Mouse (Mus musculus) neural tube, embryonic 14.5 days (tissue): ENCODE measurements at regions not wholly inside any gene's neighbourhood (a gene's known extent, or its start where the extent isn't known, plus 50 kb on each side); places are given as distances from the start of the nearest gene placed in this dataset.

ENCODE experiments used
- ATAC-seq: fragments of 200-750 bp; cut with Nextera tagmentation; 2 replicates; pipeline ENCODE4 v1.8.0; 2017; ENCODE audit warnings: low read depth, mild to moderate bottlenecking, moderate TSS enrichment, moderate library complexity
- H3K27ac ChIP-seq: fragments of 300-500 bp; sonication (generic); 2 replicates; pipeline ENCODE4 v1.5.1; 2014; ENCODE audit warnings: low read depth, mild to moderate bottlenecking, control low read depth, low read length, moderate library complexity, mixed read lengths
- H3K27me3 ChIP-seq: fragments of 300-500 bp; sonication (generic); 2 replicates; pipeline ENCODE4 v1.6.1; 2014; ENCODE audit warnings: low read length; ENCODE audit not compliant: control insufficient read depth, insufficient read depth
- H3K36me3 ChIP-seq: fragments of 300-500 bp; sonication (generic); 2 replicates; pipeline ENCODE4 v1.6.1; 2014; ENCODE audit warnings: low read length, mixed read lengths; ENCODE audit not compliant: control insufficient read depth, insufficient read depth
- H3K4me1 ChIP-seq: fragments of 300-500 bp; sonication (generic); 2 replicates; pipeline ENCODE4 v1.6.1; 2014; ENCODE audit warnings: low read length; ENCODE audit not compliant: control insufficient read depth, insufficient read depth
- H3K4me2 ChIP-seq: fragments of 300-500 bp; sonication (generic); 2 replicates; pipeline ENCODE4 v1.6.1; 2014; ENCODE audit warnings: mild to moderate bottlenecking, low read depth, low read length, control low read depth
- H3K4me3 ChIP-seq: fragments of 300-500 bp; sonication (generic); 2 replicates; pipeline ENCODE4 v1.5.1; 2014; ENCODE audit warnings: low read depth, low read length, control low read depth, mixed read lengths
- H3K9ac ChIP-seq: fragments of 300-500 bp; sonication (generic); replicated peaks from 2 replicates; pipeline ENCODE4 v1.6.1; 2014; ENCODE audit warnings: low read depth, mild to moderate bottlenecking, control low read depth, low read length, mixed read lengths
- H3K9me3 ChIP-seq: fragments of 300-500 bp; sonication (generic); 2 replicates; pipeline ENCODE4 v1.6.1; 2016; ENCODE audit warnings: low read length; ENCODE audit not compliant: control insufficient read depth
- WGBS: fragments of 180-500 bp; shearing (Covaris S2); extraction: QIAGEN DNeasy Blood & Tissue Kit; methylation state at CpG from one replicate; pipeline ENCODE4 v1.1.7; 2014; 5-methylcytosine and 5-hydroxymethylcytosine counted together

DNA sequence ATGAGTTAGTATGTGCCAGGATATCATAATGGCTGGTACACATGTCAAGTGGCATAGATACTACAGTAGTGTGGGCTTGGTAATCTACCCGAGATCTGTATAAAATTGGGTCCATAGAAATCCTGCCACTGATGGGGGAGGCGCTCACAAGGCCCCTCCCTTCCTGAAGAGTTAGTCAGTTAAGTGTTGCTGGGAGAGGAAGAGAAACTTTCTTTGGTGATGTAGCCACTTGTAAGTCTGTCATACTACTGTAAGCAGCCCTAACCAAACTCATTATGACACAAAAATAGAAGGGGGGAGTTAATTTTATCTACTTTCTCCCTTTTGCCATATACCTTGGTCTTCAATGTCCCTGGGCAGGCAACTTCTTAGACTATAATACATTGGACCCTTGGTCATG is 316.3 kb downstream of the Setd4 start:
- Histone ChIP-seq H3K4me2 (no peak overlapping the region), H3K9ac (no peak overlapping the region), H3K27me3 (0 out of 2 replicates have a peak, but pooled peaks cover 3% of the 10 kb centered on the region), H3K4me1 (0 out of 2 replicates have a peak, but pooled peaks cover under 1% of the 10 kb centered on the region), H3K9me3 (no peaks in the 10 kb centered on the region), H3K4me3 (no peak overlapping the region), H3K36me3 (no peaks in the 10 kb centered on the region), H3K27ac (no peak overlapping the region)
- no peak for ATAC-seq
- WGBS = 85% methylated on average over 2 of the region's 2 CpGs

DNA sequence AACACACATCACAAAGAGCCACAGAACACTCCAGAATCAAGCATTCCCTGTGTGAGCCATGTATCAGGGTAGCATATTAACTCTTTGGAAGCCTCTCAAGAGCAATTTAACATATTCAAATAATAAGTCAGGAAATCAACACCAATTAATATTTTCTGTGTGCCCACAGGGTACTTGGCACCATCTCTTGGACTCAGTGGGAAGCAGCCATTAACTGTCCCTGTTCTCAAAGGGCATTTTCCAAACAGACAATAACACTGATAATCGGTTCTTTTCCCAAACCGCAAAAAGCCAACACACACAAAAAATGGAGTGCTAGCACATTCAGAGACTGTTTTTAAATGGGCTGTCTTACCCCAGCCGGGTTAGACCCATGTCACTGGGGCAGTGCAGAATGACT is 317.0 kb downstream of the Setd4 start:
- no peak overlapping the region for H3K9ac ChIP-seq
- H3K27me3 ChIP-seq = 0 out of 2 replicates have a peak, but pooled peaks cover 3% of the 10 kb centered on the region
- H3K27ac ChIP-seq = no peak overlapping the region
- H3K4me3 ChIP-seq = no peak overlapping the region
- no peaks in the 10 kb centered on the region for H3K36me3 ChIP-seq
- no peaks in the 10 kb centered on the region for H3K9me3 ChIP-seq
- no peak for ATAC-seq
- WGBS = 73% methylated on average over 3 of the region's 3 CpGs
- H3K4me2 ChIP-seq = no peak overlapping the region
- H3K4me1 ChIP-seq = 0 out of 2 replicates have a peak, but pooled peaks cover 2% of the 10 kb centered on the region

DNA sequence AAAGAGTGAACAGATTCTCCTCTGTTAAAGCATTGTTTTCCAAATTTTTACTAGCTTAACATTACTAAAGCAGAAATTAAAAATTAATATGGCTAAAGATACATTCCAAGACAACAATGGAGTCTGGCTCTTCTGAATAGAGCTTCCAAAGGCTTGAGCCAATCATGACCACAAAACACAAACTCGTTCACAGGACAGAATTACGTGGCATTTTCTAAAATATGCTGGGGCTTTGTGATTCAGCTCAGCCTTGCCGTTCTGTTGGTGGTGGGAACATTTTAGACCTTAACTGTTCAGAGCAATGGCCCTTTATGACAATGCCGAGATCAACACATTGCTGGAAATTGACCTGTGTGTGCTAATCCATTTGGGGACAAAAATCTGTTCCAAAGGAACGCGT is 318.7 kb downstream of the Setd4 start:
- H3K4me3 ChIP-seq = no peak overlapping the region
- ATAC-seq = no peak
- H3K9ac ChIP-seq = no peak overlapping the region
- H3K36me3 ChIP-seq = no peaks in the 10 kb centered on the region
- H3K4me1 ChIP-seq = 0 out of 2 replicates have a peak, but pooled peaks cover 3% of the 10 kb centered on the region
- H3K9me3 ChIP-seq = no peaks in the 10 kb centered on the region
- H3K27me3 ChIP-seq = no peaks in the 10 kb centered on the region
- no peak overlapping the region for H3K27ac ChIP-seq
- no peak overlapping the region for H3K4me2 ChIP-seq
- 92% methylated on average over 6 of the region's 6 CpGs for WGBS

DNA sequence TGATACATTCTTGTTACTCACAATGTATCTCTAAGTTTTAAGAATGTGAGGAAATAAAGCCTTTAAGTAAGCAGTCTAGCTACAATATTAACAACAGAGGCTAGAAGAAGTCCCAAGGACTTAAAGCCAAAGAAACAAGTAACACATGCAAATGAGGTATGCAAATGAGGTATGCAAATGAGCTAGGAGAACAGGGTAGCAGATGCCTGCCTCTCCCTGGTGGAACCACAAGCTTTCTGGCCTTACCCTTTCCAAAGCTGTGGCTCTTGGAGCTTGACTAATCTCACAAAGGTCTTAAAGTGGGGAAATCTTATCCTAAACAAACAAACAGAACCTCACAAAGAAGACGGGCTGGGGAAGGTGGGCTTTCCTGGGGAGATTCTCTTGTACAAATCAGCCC is 322.1 kb downstream of the Setd4 start:
- WGBS = 25% methylated on average over 1 of the region's 1 CpGs
- H3K27me3 ChIP-seq = no peaks in the 10 kb centered on the region
- no peak overlapping the region for H3K4me2 ChIP-seq
- no peak overlapping the region for H3K4me3 ChIP-seq
- no peaks in the 10 kb centered on the region for H3K36me3 ChIP-seq
- H3K27ac ChIP-seq = no peak overlapping the region
- no peaks in the 10 kb centered on the region for H3K9me3 ChIP-seq
- H3K9ac ChIP-seq = no peak overlapping the region
- H3K4me1 ChIP-seq = 0 out of 2 replicates have a peak, but pooled peaks cover 3% of the 10 kb centered on the region
- no peak; the same call in 1 of the 2 replicates for ATAC-seq

DNA sequence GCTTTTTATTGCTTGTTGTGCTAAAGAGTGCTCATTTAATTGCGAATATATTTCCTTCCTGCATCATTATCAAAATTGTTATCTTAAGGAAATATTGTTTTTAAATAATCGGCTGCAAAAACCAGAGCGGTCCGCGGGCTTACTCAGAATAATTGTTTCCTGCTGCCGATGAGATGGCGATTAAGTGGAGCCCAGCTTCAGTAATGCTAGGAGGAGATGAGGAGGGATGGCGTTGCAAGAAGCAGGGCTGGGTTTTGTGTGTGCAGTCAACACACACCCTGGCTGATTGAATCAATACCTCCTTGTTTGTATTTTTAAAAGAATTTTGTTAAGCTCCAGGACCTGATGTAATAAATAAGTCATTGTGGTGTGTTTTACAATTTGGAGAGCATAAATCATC is 331.2 kb downstream of the Setd4 start:
- Histone ChIP-seq H3K4me2 (peak overlapping the region; percentile 20; the same call in 1 of the 2 replicates), H3K27ac (no peak overlapping the region), H3K4me1 (0 out of 2 replicates have a peak, but pooled peaks cover 3% of the 10 kb centered on the region), H3K27me3 (no peaks in the 10 kb centered on the region), H3K4me3 (no peak overlapping the region), H3K9ac (no peak overlapping the region), H3K36me3 (no peaks in the 10 kb centered on the region), H3K9me3 (no peaks in the 10 kb centered on the region)
- WGBS = 57% methylated on average over 8 of the region's 8 CpGs
- ATAC-seq = no peak

DNA sequence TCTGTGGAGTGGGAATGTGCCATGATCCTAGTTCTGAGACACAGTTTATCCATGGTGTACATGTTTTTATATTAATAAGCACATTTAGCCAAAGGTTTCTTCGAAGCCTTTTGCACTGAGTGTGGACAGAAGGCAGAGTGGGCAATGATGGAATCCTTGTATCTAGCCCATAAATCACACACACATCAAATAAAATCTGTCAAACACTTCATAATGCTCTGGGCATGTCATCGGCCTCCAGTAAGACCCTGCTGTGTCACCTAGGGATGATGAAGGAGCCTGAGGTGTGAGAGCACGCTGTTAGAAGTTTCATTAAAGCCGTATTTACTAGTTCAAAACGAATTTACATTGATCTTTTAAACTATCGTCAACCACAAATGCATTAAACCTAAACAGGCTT is 331.7 kb downstream of the Setd4 start:
- WGBS = 54% methylated on average over 6 of the region's 6 CpGs
- Histone ChIP-seq H3K4me2 (no peak overlapping the region), H3K27ac (no peak overlapping the region), H3K9me3 (no peaks in the 10 kb centered on the region), H3K27me3 (no peaks in the 10 kb centered on the region), H3K4me1 (0 out of 2 replicates have a peak, but pooled peaks cover 3% of the 10 kb centered on the region), H3K4me3 (no peak overlapping the region), H3K9ac (no peak overlapping the region), H3K36me3 (no peaks in the 10 kb centered on the region)
- no peak for ATAC-seq

DNA sequence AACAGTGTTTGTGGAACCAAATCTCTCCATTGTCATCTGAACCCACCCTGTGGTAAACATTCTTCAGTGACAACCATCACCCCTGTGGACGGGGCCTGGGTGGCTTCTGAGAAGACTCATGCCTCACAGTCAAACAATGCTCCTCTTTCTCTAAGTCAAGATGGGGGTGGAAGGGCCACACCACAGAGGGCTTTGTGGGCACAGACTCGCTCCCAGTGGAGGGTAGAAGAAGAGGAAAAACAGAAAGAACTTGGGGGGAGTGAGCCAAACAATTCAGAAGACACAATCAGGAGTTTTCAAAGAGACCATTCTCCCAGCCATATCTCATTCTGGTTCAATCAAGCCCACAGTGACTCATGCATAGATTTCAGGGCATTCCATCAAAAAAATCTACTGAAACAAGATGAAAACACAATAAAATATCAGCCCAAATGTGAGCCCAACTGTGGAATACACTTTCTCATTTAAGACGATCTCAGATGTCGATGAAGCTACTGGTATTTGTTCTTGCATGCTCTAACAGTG is 339.7 kb downstream of the Setd4 start:
- no peaks in the 10 kb centered on the region for H3K9me3 ChIP-seq
- no peaks in the 10 kb centered on the region for H3K27me3 ChIP-seq
- no peak overlapping the region for H3K27ac ChIP-seq
- H3K4me3 ChIP-seq = no peak overlapping the region
- H3K4me1 ChIP-seq = no peaks in the 10 kb centered on the region
- no peak for ATAC-seq
- H3K9ac ChIP-seq = no peak overlapping the region
- WGBS = 56% methylated on average over 4 of the region's 4 CpGs
- no peaks in the 10 kb centered on the region for H3K36me3 ChIP-seq
- H3K4me2 ChIP-seq = no peak overlapping the region

DNA sequence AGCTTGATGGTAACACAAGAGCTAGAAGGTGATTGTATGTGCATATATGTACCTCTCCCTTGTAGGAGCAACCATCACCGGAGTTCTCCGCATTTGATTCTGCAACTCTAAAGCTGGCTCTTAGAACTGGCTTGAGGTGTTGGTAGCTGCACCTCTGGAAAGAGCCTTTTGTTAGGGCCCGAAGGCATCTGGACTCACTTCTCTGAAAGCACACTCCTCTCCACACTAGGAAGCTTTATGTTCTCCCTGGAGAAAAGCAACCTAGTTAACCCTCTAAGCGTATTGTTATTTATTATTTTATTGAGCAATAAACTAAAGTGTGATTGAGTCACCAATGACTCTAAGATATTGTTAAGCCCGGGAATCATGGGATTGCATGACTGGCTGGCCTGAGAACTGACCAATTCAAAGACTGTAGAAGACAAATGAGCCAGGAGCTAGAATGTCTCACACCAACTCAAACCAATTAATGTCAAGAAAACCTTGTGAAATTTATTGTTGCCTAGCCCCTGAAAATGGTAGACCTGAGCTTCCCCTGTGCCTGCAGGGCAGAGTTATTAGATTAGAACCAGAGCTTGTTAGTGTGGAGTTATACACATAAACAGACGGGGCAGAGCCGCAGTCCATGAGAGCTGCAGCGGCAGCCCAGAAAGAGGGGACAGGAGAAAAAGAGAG is 340.6 kb downstream of the Setd4 start:
- WGBS = 37% methylated on average over 8 of the region's 8 CpGs
- no peaks in the 10 kb centered on the region for H3K27me3 ChIP-seq
- no peak for ATAC-seq

DNA sequence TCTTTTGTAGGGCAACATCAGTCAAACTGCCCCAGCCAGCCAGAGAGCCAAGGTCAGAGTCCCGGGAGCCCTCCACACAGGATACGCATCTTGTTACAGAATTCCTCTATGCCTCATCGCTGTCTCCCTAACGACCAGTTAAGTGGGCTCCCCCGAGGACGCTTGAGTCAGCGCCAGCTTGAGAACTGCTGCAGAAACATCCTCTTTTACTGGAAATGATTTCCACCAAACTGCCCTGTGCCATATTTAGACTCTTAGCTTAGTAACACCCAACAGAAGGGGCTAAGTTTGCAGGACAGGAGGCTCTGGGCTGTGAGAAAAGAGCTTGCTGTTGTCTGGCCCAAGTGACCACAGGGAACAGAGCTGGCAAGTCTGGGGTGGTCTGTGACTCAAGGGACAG is 357.0 kb downstream of the Setd4 start:
- no peak overlapping the region for H3K9ac ChIP-seq
- 5% methylated on average over 7 of the region's 7 CpGs for WGBS
- H3K36me3 ChIP-seq = no peaks in the 10 kb centered on the region
- no peak overlapping the region for H3K4me3 ChIP-seq
- peak; percentile 71; the same call in 1 of the 2 replicates for ATAC-seq
- H3K27me3 ChIP-seq = no peaks in the 10 kb centered on the region
- no peak overlapping the region for H3K27ac ChIP-seq
- no peaks in the 10 kb centered on the region for H3K4me1 ChIP-seq
- H3K9me3 ChIP-seq = no peaks in the 10 kb centered on the region
- H3K4me2 ChIP-seq = no peak overlapping the region

More for the DNA sequence above, 340.6 kb downstream of the Setd4 start:
- Histone ChIP-seq H3K9ac (no peak overlapping the region), H3K36me3 (no peaks in the 10 kb centered on the region), H3K4me3 (no peak overlapping the region), H3K9me3 (no peaks in the 10 kb centered on the region), H3K27ac (no peak overlapping the region), H3K4me1 (no peaks in the 10 kb centered on the region), H3K4me2 (no peak overlapping the region)
